Mouse (Mus musculus) olfactory bulb, adult 2 months (tissue): ENCODE results near the gene Farp1. TPM values are rescaled to one million over a fixed set of nuclear protein-coding genes. Genes with fewer than 3 reads are reported as not detected.

Experiments
- H3K27ac ChIP-seq: fragments of 200-500 bp; 2 replicates; pipeline ENCODE4 v1.5.1; 2012; ENCODE audit warnings: low read depth, low read length; ENCODE audit not compliant: insufficient read depth
- H3K4me1 ChIP-seq: fragments of 200-500 bp; 2 replicates; pipeline ENCODE4 v1.6.1; 2012; ENCODE audit warnings: low read length; ENCODE audit not compliant: control insufficient read depth, insufficient read depth
- H3K4me3 ChIP-seq: fragments of 200-500 bp; 2 replicates; pipeline ENCODE4 v1.5.1; 2012; ENCODE audit warnings: mild to moderate bottlenecking, low read depth, low read length, moderate library complexity; ENCODE audit not compliant: insufficient read depth
- CTCF ChIP-seq: fragments of 200-500 bp; IDR thresholded peaks from 2 replicates; pipeline ENCODE4 v1.5.1; 2012; ENCODE audit warnings: low read depth, mild to moderate bottlenecking, low read length, moderate library complexity; ENCODE audit not compliant: insufficient read depth
- POLR2A ChIP-seq: fragments of 200-500 bp; IDR thresholded peaks from 2 replicates; pipeline ENCODE4 v1.6.1; 2012; ENCODE audit warnings: mild to moderate bottlenecking, low read depth, low read length, moderate library complexity; ENCODE audit not compliant: insufficient read depth
- WGBS: fragments of 180-500 bp; shearing (Covaris S2); methylation state at CpG from one replicate; pipeline ENCODE4 v1.1.7; 2018; 5-methylcytosine and 5-hydroxymethylcytosine counted together
- polyA plus RNA-seq: library from polyadenylated mRNA; stranded (reverse); fragments of >200 nt; gene quantifications from 2 replicates; pipeline ENCODE4 v1.2.4, GENCODE M21; 2012; ENCODE audit warnings: low replicate concordance; ENCODE audit not compliant: missing spikeins, insufficient read depth, insufficient read length

Farp1 gene
- polyA plus RNA-seq, 1 experiment = not detected

GRCm38 (mm10) chr14:121158616-121159015 is 123.6 kb downstream of the Farp1 start:
- Histone ChIP-seq H3K27ac (no peak overlapping the region), H3K4me3 (no peak overlapping the region), H3K4me1 (peaks cover 2% of the 10 kb centered on the region; the same call in 1 of the 2 replicates)
- no peak for TF ChIP-seq POLR2A
- no peak for TF ChIP-seq CTCF
- 76% methylated on average over 2 of the region's 2 CpGs for WGBS

DNA sequence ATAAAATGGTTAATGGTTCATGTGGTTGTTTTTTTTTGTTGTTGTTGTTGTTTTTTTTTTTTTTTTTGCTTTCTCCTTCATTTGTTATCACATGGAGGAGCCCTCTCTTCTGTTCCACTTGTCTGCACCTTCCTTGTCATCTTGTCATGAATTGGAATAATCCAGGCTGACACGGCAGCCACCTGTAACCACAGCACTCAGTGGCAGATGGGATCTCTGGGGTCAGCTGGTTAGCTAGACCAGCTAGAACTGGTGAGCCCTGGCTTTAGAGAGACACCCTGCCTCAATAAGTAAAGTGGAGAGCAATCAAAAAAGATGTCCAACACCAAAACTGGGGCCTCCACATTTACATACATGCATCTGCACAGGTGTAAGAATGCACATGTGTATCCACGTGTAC is 127.8 kb downstream of the Farp1 start:
- Histone ChIP-seq H3K27ac (no peak overlapping the region), H3K4me3 (no peak overlapping the region), H3K4me1 (peaks cover 4% of the 10 kb centered on the region; the same call in 1 of the 2 replicates)
- TF ChIP-seq CTCF (no peak), POLR2A (no peak)
- 94% methylated on average over 2 of the region's 2 CpGs for WGBS

GRCm38 (mm10) chr14:121164866-121165265 is 129.9 kb downstream of the Farp1 start:
- no peak for TF ChIP-seq CTCF
- TF ChIP-seq POLR2A = no peak
- Histone ChIP-seq H3K27ac (no peak overlapping the region), H3K4me1 (peaks cover 11% of the 10 kb centered on the region), H3K4me3 (no peak overlapping the region)
- 94% methylated on average over 1 of the region's 1 CpGs for WGBS

DNA sequence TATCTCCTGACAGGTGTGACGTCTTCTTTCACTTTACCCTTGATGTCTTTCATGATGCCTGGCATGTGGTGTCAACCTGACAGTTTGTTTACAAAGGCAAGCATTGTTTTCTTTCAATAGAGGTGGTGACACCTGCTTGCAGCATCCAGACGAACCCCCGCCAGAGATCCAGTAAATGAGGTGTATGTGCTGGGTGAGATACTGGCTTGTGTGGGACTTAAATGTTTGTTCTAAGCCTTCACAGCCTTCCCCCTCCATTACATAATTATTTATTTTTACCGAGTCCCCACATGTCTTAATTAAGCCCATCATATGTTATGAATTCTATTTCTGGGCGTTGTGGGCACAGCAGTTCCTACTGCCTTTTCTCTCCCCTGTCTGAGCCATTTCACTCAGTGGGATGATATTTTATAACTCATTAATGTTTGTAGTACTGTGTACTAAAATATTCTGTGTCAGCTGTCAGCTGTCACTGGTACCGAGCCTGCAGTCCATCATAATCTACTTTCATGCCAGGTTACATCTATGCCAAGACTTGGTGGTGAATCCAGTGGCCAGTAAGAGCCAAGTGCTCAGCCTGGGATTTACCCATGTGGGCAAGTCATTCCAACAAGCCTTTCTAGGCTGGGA is 130.5 kb downstream of the Farp1 start:
- Histone ChIP-seq H3K27ac (no peak overlapping the region), H3K4me3 (no peak overlapping the region), H3K4me1 (peaks cover 12% of the 10 kb centered on the region)
- 50% methylated on average over 6 of the region's 6 CpGs for WGBS
- TF ChIP-seq CTCF = no peak
- TF ChIP-seq POLR2A = no peak

- peaks cover 12% of the 10 kb centered on the region for H3K4me1 ChIP-seq
- no peak overlapping the region for H3K4me3 ChIP-seq
- 86% methylated on average over 7 of the region's 7 CpGs for WGBS
- TF ChIP-seq CTCF = no peak
- no peak for TF ChIP-seq POLR2A
- H3K27ac ChIP-seq = no peak overlapping the region
These were observed 131.0 kb downstream of the Farp1 start for GRCm38 (mm10) chr14:121166038-121166436.

DNA sequence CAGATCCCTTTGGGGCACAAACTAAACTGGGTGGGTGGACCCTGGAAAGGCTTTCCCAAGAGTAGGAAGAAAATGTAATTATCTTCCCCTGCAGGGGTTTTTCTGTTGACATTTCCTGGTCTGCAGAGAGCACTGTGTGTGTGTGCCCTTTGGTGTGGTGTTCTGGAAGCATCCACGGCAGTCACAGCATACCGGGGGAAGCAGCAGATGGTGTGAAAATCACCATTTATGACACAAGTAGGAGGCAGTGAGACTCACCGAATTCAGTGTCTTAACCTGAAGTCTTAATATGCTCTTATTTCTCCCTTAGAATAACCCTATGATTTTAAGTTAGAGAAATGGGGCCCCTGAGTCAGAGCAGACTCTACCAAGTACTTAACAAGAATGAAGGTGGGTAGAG is 133.7 kb downstream of the Farp1 start:
- no peak overlapping the region for H3K4me3 ChIP-seq
- peaks cover 31% of the 10 kb centered on the region for H3K4me1 ChIP-seq
- TF ChIP-seq CTCF = no peak
- no peak for TF ChIP-seq POLR2A
- 0 out of 2 replicates have a peak overlapping the region, but pooled peaks have one; percentile 36 for H3K27ac ChIP-seq
- 33% methylated on average over 3 of the region's 3 CpGs for WGBS

- H3K27ac ChIP-seq = no peak overlapping the region
- H3K4me3 ChIP-seq = no peak overlapping the region
- TF ChIP-seq CTCF = no peak
- TF ChIP-seq POLR2A = no peak
- H3K4me1 ChIP-seq = peaks cover 39% of the 10 kb centered on the region
- 86% methylated on average over 9 of the region's 9 CpGs for WGBS
These were observed 135.3 kb downstream of the Farp1 start for GRCm38 (mm10) chr14:121170321-121170720.

DNA sequence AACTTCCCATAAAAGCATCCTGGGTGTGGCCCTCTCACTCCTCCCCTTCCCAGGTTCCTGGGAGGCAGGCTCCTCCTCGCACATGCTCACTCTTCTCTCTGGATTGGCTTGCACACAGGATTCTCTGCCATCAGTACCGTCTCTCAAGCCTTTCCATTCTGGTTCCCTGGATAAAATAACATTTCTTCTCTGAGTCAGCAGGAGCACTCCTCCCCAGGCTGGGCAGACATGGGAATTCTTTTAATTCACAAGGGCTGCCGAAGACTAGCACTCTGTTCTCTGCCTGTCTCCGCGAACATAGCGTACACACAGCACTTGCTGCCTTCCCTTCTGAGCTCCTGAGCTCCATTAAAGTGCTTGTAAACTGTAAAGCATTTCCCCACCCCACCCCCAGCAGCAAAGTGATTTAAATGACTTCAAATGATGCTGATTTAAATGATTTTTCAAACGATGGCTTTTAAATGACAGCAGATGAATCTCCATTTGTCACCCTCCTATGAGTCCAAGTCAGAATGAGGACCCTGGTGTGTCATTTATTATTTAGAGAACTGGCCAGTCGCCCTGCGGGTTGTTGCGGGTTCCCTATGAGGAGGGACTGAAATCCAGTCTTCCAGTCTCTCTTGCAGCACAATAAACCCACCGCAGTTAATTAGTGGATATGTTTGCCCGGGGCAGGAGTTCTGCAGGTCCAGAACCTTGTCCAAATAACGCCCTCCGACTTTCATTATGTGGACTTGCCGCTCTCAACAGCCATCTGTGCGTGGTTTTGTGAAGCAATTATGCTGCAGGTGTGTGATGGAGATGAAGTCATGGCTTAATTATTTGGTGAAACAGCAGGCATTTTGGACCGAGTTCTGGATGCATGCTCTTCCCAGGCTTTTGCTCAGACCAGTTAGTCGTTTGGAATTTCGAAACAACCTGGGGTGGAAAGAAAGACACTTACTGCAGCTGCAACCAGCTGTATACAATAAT is 137.4 kb downstream of the Farp1 start:
- WGBS = 15% methylated on average over 19 of the region's 19 CpGs
- H3K4me1 ChIP-seq = peaks cover 39% of the 10 kb centered on the region
- peak overlapping the region; percentile 15 for H3K4me3 ChIP-seq
- TF ChIP-seq POLR2A (no peak), CTCF (no peak)
- H3K27ac ChIP-seq = peak overlapping the region; percentile 91

DNA sequence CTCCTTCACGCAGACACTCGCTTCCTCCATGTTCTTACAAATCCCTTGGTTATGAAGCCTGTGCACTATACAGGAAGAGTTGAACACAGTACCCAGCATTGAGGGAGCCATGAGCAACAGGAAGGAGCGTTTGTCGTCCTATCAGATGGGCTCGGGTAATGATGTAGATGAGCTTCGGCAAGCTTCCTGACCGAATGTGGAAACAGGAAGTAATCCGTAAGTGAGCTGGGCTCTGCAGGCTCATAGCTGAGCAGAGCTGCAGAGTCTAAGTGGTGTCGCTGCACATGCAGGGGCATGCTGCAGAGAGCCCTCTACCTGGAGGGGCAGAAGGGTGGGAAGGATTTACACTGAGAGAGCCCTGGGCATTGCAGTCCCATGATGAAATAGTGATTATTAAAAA is 140.4 kb downstream of the Farp1 start:
- WGBS = 78% methylated on average over 9 of the region's 9 CpGs
- no peak overlapping the region for H3K27ac ChIP-seq
- no peak overlapping the region for H3K4me3 ChIP-seq
- no peak for TF ChIP-seq POLR2A
- TF ChIP-seq CTCF = no peak
- peaks cover 34% of the 10 kb centered on the region for H3K4me1 ChIP-seq
